Mouse (Mus musculus) CD4-positive naive resting alpha-beta T cell, adult 57 days (primary cell): Measurements from ENCODE around the gene Tmem201. TPM values are rescaled to one million over a fixed set of nuclear protein-coding genes. Genes with fewer than 3 reads are reported as not detected.

Experiments used
- total RNA-seq: library from RNA; stranded (reverse); gene quantifications from one replicate; pipeline ENCODE4 v1.2.4, GENCODE M21; 2023

Tmem201 gene
- 27.9 TPM for total RNA-seq

GRCm38 (mm10) chr4:149737383-149738324, at the start of gene Tmem201:
Gene Tmem201, minus strand, starts transcription at chr4:149738044.

GRCm38 (mm10) chr4:149774094-149774470, 36.2 kb upstream of the Tmem201 start, which contains the start of gene Slc25a33:
Gene Slc25a33, minus strand, starts transcription at chr4:149774277.

GRCm38 (mm10) chr4:149702210-149702979, 35.4 kb downstream of the Tmem201 start, which contains the start of gene Pik3cd:
Gene Pik3cd, minus strand, starts transcription at chr4:149702571.

Other genes with a start within 250 kb of the Tmem201 start
- 0.71 TPM for gene Ctnnbip1, start 219.8 kb downstream of the Tmem201 start, total RNA-seq
- 7.2 TPM for gene Clstn1, start 151.6 kb downstream of the Tmem201 start, total RNA-seq
- 626 TPM for gene Pik3cd, start 35.5 kb downstream of the Tmem201 start, total RNA-seq
- gene Slc25a33, start 36.2 kb upstream of the Tmem201 start, total RNA-seq: 3.9 TPM
- 25.7 TPM for gene Spsb1, start 217.0 kb upstream of the Tmem201 start, total RNA-seq